15 mouse cellular contexts compared by ENCODE assay signal in genomic region chr7:67836117-67836949, GRCm38 (mm10).
A peak's percentile ranks its signal among the peaks of the same experiment; 100 is the strongest.
DNase-seq lines count a peak whose midpoint lies in the region; ATAC-seq and TF ChIP-seq lines count a peak whose summit lies in the region.
"Had no signal": no experiment of that assay in that cellular context is flagged by ENCODE, and none has a peak within 500 bp of the region (broad histone marks: within the 10 kb centered on the region; RNA-seq: fewer than 3 reads in every experiment).

No protein-coding gene starts in this region.

- no peak overlapping the region for H3K4me2 ChIP-seq in embryonic facial prominence, embryonic 11.5 days (ENCODE audit: low read depth, low read length)
- H3K4me2 ChIP-seq in midbrain, postnatal 0 days (ENCODE audit: low read depth, low read length, poor library complexity, severe bottlenecking): no peak overlapping the region
- H3K4me2 ChIP-seq in midbrain, embryonic 11.5 days: no peak overlapping the region
- no peak overlapping the region for H3K4me2 ChIP-seq in kidney, embryonic 14.5 days (replicated peaks; ENCODE audit: low read depth, low read length)
- H3K4me2 ChIP-seq: heart, embryonic 13.5 days; neural tube, embryonic 12.5 days had no signal

- no peak for DNase-seq in embryonic facial prominence, embryonic 11.5 days (ENCODE audit: low spot score)
- DNase-seq in embryonic facial prominence, embryonic 10.5 days (ENCODE audit: low spot score): no peak
- peak; percentile 44 for DNase-seq in midbrain, postnatal 0 days (ENCODE audit: low spot score)
- no peak for DNase-seq in midbrain, embryonic 11.5 days (ENCODE audit: low spot score, missing footprints)
- peak; percentile 29 for DNase-seq in mesoderm, embryonic 11.5 days (ENCODE audit: low read depth, low spot score)
- no peak for DNase-seq in T-cell, adult 2 months (ENCODE audit: low spot score)
- DNase-seq in left cerebral cortex, adult 18-20 months (ENCODE audit: low spot score in 2 of 2): no peak
- DNase-seq: adrenal gland, postnatal 10 days; cerebellum, adult 9-11 months; forebrain, postnatal 0 days; thymus, postnatal 36 days had no signal

- no peaks in the 10 kb centered on the region for H3K4me1 ChIP-seq in embryonic facial prominence, embryonic 11.5 days (ENCODE audit: control insufficient read depth, insufficient read depth, low read length)
- 0 out of 2 replicates have a peak, but pooled peaks cover 8% of the 10 kb centered on the region for H3K4me1 ChIP-seq in embryonic facial prominence, embryonic 10.5 days
- H3K4me1 ChIP-seq in midbrain, postnatal 0 days (ENCODE audit: insufficient read depth, low read length): no peaks in the 10 kb centered on the region
- H3K4me1 ChIP-seq in midbrain, embryonic 11.5 days (ENCODE audit: control insufficient read depth, insufficient read depth, low read length): no peaks in the 10 kb centered on the region
- 0 out of 2 replicates have a peak, but pooled peaks cover 3% of the 10 kb centered on the region for H3K4me1 ChIP-seq in kidney, embryonic 14.5 days (ENCODE audit: control insufficient read depth, insufficient read depth, low read length)
- H3K4me1 ChIP-seq: neural tube, embryonic 12.5 days had no signal

- no peak overlapping the region for H3K9ac ChIP-seq in embryonic facial prominence, embryonic 11.5 days (replicated peaks; ENCODE audit: low read length)
- no peak overlapping the region for H3K9ac ChIP-seq in midbrain, postnatal 0 days (replicated peaks; ENCODE audit: low read length, poor library complexity, severe bottlenecking)
- H3K9ac ChIP-seq in midbrain, embryonic 11.5 days (ENCODE audit: low read length): no peak overlapping the region
- no peak overlapping the region for H3K9ac ChIP-seq in kidney, embryonic 14.5 days (ENCODE audit: low read depth, low read length)
- H3K9ac ChIP-seq: forebrain, postnatal 0 days; heart, embryonic 13.5 days; neural tube, embryonic 12.5 days had no signal

- no peak overlapping the region for H3K4me3 ChIP-seq in embryonic facial prominence, embryonic 11.5 days (ENCODE audit: low read depth, low read length)
- H3K4me3 ChIP-seq in embryonic facial prominence, embryonic 10.5 days: no peak overlapping the region
- no peak overlapping the region for H3K4me3 ChIP-seq in midbrain, postnatal 0 days (ENCODE audit: low read depth, low read length)
- no peak overlapping the region for H3K4me3 ChIP-seq in midbrain, embryonic 11.5 days (ENCODE audit: low read depth, low read length)
- no peak overlapping the region for H3K4me3 ChIP-seq in kidney, embryonic 14.5 days (ENCODE audit: low read length)
- H3K4me3 ChIP-seq: heart, embryonic 13.5 days; neural tube, embryonic 12.5 days had no signal

- H3K36me3 ChIP-seq in embryonic facial prominence, embryonic 11.5 days (replicated peaks; ENCODE audit: control insufficient read depth, insufficient read depth, low read depth, low read length): no peaks in the 10 kb centered on the region
- H3K36me3 ChIP-seq in embryonic facial prominence, embryonic 10.5 days (replicated peaks): no peaks in the 10 kb centered on the region
- no peaks in the 10 kb centered on the region for H3K36me3 ChIP-seq in midbrain, postnatal 0 days (ENCODE audit: insufficient read depth, low read length)
- H3K36me3 ChIP-seq in midbrain, embryonic 11.5 days (ENCODE audit: control insufficient read depth, insufficient read depth, low read length): no peaks in the 10 kb centered on the region
- H3K36me3 ChIP-seq in kidney, embryonic 14.5 days (ENCODE audit: control insufficient read depth, insufficient read depth, low read length): no peaks in the 10 kb centered on the region
- H3K36me3 ChIP-seq: heart, embryonic 13.5 days; neural tube, embryonic 12.5 days had no signal

- 82% methylated on average over 18 of the region's 18 CpGs for WGBS in embryonic facial prominence, embryonic 11.5 days
- WGBS in embryonic facial prominence, embryonic 10.5 days: 86% methylated on average over 18 of the region's 18 CpGs
- 83% methylated on average over 18 of the region's 18 CpGs for WGBS in midbrain, postnatal 0 days
- 89% methylated on average over 18 of the region's 18 CpGs for WGBS in midbrain, embryonic 11.5 days
- WGBS in kidney, embryonic 14.5 days: 61% methylated on average over 18 of the region's 18 CpGs

- no peak overlapping the region for H3K27ac ChIP-seq in embryonic facial prominence, embryonic 11.5 days (replicated peaks; ENCODE audit: low read depth, low read length)
- no peak overlapping the region for H3K27ac ChIP-seq in embryonic facial prominence, embryonic 10.5 days (replicated peaks)
- H3K27ac ChIP-seq in midbrain, postnatal 0 days (ENCODE audit: low read depth, low read length): no peak overlapping the region
- H3K27ac ChIP-seq in midbrain, embryonic 11.5 days (ENCODE audit: low read depth, low read length): no peak overlapping the region
- H3K27ac ChIP-seq in kidney, embryonic 14.5 days (ENCODE audit: low read depth, low read length): no peak overlapping the region; the same call in 1 of the 2 replicates
- H3K27ac ChIP-seq: heart, embryonic 13.5 days; neural tube, embryonic 12.5 days had no signal

- 0 out of 2 replicates have a peak, but pooled peaks have one; percentile 59 for ATAC-seq in embryonic facial prominence, embryonic 11.5 days (replicated peaks; ENCODE audit: insufficient number of reproducible peaks, low FRiP score, low TSS enrichment, low read depth)
- ATAC-seq in midbrain, postnatal 0 days (ENCODE audit: low FRiP score): no peak
- ATAC-seq in midbrain, embryonic 11.5 days (ENCODE audit: low FRiP score): no peak
- ATAC-seq in kidney, embryonic 14.5 days (ENCODE audit: low FRiP score, low TSS enrichment): peak; percentile 69
- ATAC-seq: forebrain, postnatal 0 days; intestine, embryonic 16.5 days had no signal

- TF ChIP-seq CTCF in midbrain, postnatal 0 days (IDR thresholded peaks at IDR 0.05): no peak

- H3K27me3 ChIP-seq in embryonic facial prominence, embryonic 11.5 days (ENCODE audit: control insufficient read depth, insufficient read depth, low read length): no peaks in the 10 kb centered on the region
- no peaks in the 10 kb centered on the region for H3K27me3 ChIP-seq in embryonic facial prominence, embryonic 10.5 days (replicated peaks; ENCODE audit: low read depth, poor library complexity, severe bottlenecking)
- no peaks in the 10 kb centered on the region for H3K27me3 ChIP-seq in midbrain, postnatal 0 days (ENCODE audit: insufficient read depth, low read length)
- no peaks in the 10 kb centered on the region for H3K27me3 ChIP-seq in midbrain, embryonic 11.5 days (ENCODE audit: control insufficient read depth, insufficient read depth, low read length)
- H3K27me3 ChIP-seq in kidney, embryonic 14.5 days (ENCODE audit: control insufficient read depth, insufficient read depth, low read length): no peaks in the 10 kb centered on the region
- H3K27me3 ChIP-seq: heart, embryonic 13.5 days; neural tube, embryonic 12.5 days had no signal

- no peaks in the 10 kb centered on the region for H3K9me3 ChIP-seq in embryonic facial prominence, embryonic 11.5 days (replicated peaks; ENCODE audit: control insufficient read depth, low read length)
- 0 out of 2 replicates have a peak, but pooled peaks cover 4% of the 10 kb centered on the region for H3K9me3 ChIP-seq in embryonic facial prominence, embryonic 10.5 days
- no peaks in the 10 kb centered on the region for H3K9me3 ChIP-seq in midbrain, postnatal 0 days (ENCODE audit: low read length)
- H3K9me3 ChIP-seq in midbrain, embryonic 11.5 days (ENCODE audit: control insufficient read depth, low read length): no peaks in the 10 kb centered on the region; the same call in 1 of the 2 replicates
- no peaks in the 10 kb centered on the region; the same call in 1 of the 2 replicates for H3K9me3 ChIP-seq in kidney, embryonic 14.5 days (ENCODE audit: control insufficient read depth, low read length)
- H3K9me3 ChIP-seq: neural tube, embryonic 12.5 days had no signal

Comparison
In these comparisons a context has a peak if more than half of its experiments do, and no peak if none do; other contexts are left out.
1. DNase-seq: peak in midbrain, postnatal 0 days (single experiment) and mesoderm, embryonic 11.5 days (single experiment); none in embryonic facial prominence, embryonic 11.5 days (single experiment), embryonic facial prominence, embryonic 10.5 days (single experiment), midbrain, embryonic 11.5 days (single experiment), T-cell, adult 2 months (single experiment) and left cerebral cortex, adult 18-20 months (0 of 2).
2. ATAC-seq: peak in embryonic facial prominence, embryonic 11.5 days (single experiment) and kidney, embryonic 14.5 days (single experiment); none in midbrain, postnatal 0 days (single experiment) and midbrain, embryonic 11.5 days (single experiment).